Mouse (Mus musculus) retina, postnatal 1 day (tissue): Measurements from ENCODE around the gene Fam98c.
"Not testable (repeated sequence)": the region's sequence is repeated elsewhere in the genome, so short reads cannot be mapped to it uniquely, and the experiment has no call there.

Source experiments
- DNase-seq: peaks from one replicate; pipeline ENCODE4 v3.0.0-alpha.2; 2012

The Fam98c gene

DNA sequence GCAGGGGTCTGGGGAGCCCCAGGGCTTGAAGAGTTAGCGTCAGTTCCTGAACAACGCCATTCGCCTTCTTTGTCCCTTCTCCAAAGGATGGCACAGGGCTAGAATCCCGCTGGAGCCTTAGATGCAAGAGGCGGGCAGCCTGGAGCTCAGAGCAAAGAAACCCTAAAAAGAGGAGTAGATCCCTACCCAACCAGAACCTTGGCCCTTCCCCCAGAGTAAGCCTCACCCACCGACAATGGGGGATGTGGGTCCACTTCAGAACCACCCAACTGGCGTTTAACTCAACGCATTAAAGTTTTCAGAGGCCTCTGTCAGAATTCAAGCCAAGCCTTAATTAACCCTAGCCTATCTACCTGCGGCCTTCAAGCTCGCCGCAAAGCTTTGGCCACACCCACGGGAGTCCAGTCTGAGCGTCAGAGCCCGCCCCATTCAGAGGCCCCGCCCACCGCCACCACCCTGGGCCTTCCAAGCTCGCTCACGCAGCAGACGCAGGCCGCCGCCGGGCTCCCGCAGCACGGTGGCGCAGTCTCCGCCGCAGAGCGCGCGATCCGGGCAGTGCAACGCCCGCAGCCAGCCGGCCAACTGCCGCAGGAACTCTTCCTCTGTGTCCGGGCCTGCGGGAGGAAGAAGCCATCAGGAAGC lies 717 bp downstream of the Fam98c start:
- peak; percentile 91 for DNase-seq

DNA sequence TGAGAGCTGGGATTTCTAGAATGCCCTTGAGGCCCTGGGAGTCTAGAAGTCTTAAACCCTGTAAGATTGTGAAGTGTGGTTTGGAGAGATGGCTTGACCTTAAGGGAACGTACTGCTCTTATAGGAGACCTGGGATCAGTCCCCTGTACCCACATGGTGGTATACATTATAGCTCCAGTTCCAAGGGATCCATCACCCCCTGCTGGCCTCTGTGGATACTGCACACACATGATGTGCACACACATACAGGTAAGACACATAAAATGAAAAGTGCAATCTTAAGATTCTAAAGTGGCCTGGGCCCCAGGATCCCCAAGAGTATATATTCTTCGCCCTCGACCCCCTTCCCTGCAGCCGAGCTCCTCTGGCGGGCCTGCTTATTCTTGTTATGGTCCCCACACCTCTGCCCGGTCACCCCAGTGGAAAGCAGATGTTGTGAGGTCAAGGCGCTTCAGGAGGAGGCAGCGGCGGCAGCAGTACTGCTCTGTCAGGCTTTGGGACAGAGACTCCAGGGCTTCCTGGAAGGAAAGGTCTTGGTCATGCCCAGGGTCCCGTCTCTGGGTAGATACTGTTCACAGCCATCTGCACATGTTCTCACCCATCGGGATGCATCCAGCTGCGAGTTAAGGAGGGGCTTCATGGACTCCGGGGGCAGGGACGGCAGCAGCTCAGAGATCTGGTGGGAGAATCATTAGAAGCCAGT lies 1.9 kb downstream of the Fam98c start:
- DNase-seq = no peak

DNA sequence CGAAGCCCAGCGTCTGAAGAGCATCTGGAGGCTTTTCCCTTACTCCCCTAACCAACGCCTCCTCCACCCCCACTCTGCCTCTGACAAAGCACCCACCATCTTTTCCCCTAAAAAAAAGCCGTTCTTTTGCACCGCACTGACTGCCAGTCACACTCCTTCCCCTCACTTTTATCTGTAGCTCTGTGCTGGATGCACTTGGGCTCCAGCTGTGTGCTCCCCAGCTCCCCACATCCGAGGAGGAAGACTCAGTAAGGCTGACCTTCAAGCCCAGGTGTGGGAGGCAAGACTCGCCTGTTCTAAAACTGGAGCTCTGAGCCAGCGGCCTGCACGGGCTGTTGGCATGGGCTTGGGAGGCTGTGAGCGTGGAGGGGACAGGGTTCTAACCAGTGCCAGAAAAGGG lies 4.5 kb downstream of the Fam98c start:
- no peak for DNase-seq

DNA sequence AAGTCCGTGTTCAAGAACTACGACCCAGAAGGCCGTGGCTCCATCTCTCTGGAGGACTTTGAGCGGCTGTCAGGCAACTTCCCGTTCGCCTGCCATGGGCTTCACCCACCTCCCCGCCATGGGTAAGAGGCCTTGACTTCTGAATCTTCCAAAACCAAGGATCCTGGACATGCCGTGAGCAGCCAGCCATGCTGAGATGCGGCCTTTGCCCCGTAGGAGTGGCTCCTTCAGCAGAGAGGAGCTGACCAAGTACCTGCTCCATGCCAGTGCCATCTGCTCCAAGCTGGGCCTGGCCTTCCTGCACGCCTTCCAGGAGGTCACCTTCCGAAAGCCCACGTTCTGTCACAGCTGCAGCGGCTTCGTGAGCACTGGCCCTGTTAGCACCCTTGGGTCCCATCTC lies 7.3 kb downstream of the Fam98c start:
- no peak for DNase-seq

DNA sequence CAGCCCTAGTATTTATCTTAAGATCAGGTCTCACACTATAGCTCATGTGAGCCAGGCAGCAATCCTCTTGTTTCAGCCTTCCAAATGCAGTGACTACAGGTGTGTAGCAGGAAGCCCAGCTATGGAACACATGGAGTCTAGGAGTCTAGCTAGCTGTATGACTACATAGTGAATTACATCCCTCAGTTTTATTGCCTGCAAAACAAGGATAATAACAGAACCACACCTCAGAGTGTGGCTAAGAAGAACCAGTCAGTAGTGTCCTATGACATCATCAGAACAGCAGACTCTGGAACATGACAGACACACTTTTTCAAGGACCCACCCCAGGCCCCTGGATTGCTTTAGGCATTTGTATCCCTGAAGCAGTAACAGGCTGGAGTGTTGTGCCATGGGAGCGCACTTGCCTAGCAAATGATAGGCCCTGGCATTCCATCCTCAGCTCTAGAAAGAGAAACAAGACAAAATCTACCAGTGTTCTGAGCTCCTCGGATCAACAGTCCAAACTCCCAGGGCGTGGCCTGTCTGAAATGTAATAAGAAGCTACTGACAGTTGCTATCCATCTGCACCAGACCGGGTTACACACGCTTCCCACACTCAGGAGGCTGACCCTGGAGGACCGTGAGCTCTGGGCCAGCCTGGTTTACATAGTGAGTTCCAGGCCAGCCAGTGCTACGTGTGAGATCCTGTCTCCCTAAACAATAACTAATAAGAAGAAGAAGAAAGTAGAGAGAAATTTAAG lies 9.2 kb downstream of the Fam98c start:
- DNase-seq = no peak

DNA sequence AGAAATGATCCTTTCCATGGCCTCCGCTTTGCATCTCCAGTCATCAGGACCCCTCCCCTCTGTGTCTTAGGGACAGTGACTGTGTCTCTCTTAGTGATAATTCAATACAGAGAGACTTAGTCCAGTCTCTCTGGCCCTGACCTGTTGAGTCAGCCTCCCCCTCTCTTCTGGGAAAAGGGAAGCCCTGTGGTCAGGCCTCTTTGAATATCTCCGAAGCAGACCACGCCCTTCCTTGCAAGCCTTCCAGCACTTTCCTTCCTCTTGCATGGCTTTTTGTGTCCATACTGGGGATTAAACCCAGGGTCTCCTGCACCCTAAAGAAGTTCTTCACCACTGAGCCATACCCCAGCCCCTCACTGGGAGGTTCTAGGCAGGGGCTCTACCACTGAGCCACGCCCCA lies 12.0 kb downstream of the Fam98c start:
- no peak for DNase-seq

DNA sequence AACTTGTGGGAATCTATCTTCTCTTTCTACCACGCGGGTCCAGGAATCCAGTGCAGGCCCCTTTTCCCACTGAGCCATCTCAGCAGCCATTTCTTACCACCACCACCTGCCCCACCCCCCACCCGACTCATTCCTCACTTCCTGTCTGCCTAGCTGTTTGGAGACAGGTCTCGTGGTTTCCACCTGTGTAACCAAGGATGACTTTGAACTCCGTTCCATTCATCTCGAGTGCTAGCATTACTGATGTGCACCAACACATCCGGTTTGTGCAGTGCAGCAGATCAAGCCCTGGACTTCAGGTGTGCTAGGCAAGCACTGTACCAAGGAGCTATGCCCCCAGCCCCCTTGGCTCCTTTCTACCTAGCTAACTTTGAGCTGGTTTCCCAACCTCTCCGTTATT lies 14.6 kb downstream of the Fam98c start:
- DNase-seq = no peak

DNA sequence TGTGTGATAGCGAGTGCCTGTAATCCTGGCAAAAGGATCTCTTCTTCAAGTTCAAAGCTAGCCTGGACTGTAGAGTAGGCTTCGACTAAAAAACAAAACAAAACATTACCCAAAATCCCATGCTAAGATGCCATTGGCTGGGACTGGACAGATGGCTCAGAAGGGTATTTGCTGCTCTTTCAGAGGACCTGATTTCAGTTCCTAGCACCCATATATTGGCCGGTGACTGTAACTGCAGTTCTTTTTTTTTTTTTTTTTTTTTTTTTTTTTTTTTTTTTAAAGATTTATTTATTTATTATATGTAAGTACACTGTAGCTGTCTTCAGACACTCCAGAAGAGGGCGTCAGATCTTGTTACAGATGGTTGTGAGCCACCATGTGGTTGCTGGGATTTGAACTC lies 16.8 kb downstream of the Fam98c start:
- not testable (repeated sequence) for DNase-seq

DNA sequence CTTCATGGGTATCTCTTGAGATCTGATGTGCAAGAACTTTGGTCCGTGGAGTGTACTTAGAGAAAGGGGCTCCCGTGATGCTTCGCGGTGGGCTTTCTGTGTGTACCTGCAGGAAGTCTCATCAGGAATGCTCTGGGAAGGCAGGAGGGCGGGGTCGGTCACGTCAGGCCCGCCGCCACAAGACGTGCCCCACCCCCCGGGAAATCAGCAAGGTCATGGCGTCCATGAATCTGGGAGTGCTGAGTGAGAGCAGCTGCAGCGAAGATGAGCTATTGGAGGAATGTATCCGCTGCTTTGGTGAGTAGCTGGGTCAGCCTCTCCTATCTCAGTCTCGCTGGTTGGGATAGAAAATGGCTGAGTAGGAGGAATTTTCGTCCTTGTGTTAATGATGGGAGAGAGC lies 18.6 kb downstream of the Fam98c start:
- no peak for DNase-seq

DNA sequence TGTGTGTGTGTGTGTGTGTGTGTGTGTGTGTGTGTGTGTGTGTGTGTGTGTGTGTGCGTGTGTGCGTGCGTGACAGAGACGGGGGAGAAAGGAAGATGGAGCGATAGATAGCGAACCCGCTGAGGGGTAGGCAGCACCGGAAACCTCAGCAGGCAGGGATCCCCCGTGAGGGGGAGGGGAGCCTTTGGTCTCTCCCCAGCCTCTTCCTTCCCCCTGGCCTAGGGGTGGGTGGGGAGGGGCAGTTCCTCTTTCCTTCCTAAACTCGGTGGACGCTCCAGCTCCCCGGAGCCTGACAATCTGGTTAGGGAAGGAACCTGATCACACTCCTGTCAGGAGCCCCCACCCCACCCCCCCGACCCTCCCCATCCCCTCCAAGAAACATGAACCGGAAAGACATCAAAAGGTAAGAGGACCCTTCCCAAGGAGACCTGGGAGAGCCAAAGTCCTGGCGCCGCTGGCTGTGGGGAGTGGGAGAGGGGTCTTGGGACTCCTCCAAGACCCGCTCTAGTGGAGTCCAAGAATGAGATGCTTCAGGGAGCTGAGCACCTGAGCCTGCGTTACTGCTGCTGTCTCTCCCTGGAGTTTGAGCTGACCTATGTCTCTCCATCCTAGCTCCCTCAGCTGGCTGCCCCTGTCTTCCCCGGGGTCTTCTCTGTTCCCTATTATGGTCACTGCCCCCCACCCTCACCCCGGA lies 21.2 kb downstream of the Fam98c start, which contains the start of gene Rasgrp4:
Gene Rasgrp4 (plus strand): TSS at position 159 of the 694 bp plus-strand sequence.
- peak; percentile 47 for DNase-seq

DNA sequence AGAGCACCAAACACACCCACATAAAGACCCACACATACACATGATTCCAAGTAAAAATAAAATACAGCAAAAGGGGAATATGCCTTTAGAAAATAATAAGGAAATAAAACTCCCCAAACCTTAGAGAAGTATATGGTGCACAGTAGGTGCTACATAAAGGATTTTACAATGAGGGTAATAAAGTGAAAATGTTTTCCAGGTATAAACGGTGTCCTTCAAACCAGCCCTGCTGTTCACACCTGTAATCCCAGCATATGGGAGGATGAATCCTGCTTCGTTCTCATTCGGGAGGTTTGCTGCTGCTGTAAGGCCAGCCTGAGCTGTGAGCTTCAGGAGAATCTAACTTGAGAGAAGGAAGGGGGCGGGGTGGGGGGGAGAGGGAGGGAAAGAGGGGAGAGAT lies 21.8 kb downstream of the Fam98c start:
- no peak for DNase-seq

DNA sequence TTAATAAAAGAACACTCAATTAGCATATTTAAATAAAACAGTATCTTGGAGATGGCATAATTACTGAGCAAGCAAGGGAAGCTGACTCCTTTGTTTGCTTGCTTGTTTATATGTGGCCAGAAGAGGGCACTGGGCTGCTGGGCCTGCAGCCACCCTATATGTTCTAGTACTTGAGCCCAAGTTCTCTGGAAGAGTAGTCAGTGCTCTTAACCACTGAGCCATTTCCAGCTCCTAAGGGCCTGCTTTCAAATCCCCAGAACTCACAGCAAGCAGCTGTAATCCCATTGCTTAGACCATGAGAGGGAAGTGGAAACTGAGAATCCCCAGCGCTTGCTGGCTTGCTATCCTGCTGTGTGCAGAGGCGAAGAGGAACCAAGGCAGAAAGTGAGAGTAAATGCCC lies 27.3 kb downstream of the Fam98c start:
- peak; percentile 44 for DNase-seq

DNA sequence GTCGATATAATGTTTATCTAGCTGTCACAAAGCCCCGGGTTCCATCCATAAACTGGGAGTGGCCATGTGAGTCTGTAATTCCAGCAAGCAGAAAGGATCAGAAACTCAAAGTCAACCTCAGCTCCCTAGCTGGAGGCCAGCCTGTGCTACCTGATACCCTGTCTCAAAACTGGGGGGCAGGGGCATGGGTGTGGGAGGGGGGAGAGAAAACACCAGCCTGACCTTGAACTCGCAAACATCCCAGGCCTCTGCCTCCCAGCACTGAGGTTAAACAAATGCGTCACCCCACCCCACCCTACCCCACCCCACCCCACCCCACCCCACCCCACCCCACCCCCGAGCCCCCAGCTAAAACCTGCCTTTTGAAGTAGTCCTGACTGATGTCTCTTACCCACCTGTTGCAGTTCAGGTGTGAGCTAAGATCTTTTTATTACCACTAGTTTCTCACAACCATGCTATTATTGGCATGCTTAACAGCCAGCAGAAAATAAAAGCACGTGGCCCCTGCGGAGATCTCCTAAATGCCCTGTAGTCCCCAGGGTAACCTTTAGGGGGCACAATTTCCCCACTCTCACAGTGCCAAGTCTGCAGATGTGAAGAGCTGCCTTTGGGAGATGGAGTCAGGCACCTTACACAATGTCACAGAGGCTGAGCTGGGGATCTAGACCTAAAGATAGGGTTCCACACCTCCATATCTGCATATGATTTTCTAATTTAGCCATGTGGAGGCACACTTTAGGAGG lies 29.7 kb downstream of the Fam98c start:
- peak; percentile 72 for DNase-seq

DNA sequence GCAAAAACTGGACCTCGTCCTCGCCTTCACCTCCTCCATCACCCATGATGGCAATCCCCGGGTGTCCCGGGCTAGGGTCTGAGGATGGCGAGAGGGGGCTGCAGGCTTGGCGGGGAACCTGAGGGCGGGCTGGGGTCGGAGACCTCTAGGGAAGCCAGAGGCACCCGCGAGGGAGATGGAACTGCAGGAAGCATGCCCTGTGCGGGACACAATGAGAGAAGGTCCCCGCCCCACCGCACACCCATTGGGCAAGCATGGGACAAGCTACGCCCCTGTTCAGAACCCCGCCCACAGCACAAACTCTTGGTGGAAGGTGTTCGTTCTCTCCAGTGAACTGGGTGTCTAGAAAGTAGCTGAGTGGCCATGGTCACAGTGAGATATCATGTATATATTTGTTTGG lies 31.1 kb downstream of the Fam98c start, which contains the start of gene Ryr1:
Gene Ryr1 (minus strand): TSS at position 210 of the 400 bp plus-strand sequence.
- DNase-seq = peak; percentile 82

DNA sequence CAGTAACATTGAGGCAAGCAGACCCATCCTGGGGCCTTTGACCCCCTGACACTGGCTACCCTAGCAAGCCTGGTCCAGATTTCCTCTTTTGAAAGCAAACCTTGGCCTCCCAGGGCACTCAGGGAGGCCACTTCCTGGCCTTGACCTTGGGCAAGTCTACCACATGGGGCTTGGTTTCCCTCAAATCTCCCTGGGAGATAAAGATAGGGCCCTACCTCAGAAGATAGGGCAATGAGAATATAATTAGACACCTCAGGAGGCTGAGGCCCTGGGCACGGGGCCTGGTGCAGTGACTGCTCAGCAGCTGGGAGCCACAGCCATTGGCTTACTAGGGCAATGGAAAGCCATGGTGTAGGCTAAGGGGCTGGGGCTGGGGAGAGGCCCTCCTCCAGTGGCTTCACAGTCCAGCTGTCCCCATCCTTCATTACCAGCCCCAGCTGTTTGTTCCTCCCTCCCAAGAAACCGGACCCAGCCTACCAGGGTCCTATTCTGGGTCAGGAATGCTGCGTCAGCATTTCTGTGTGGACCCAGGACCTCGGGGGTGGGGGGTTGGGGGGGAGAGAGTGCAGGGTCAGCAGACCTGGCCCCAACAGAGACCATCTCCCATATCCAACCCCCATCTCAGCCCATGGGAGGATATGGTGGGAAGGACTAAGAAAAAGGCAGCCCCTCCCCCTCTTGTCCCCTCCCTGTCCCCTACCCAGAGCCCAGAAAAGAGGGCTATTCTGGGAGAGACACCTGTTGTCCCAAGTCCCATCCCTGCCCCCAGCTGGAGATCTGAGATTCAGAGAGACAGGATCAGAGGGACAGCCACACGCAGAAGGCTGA lies 32.3 kb downstream of the Fam98c start:
- DNase-seq = no peak

DNA sequence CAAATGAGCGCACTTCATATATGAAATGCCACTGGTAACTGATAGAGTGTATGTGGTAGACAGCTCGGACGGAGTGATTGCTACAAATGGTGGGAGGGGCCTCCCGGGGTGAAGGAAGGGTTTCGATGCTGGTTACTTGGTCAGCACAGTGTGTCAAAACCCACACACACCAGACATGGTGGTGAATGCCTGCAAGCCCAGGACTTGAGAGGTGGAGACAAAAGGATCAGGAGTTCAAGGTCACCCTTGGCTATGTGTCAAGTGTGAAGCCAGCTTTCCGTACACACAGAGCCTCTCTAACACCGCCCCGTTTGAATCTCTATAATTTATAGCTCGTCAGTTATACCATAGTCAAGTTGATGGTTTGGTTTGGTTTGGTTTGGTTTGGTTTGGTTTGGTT lies 33.2 kb downstream of the Fam98c start:
- DNase-seq = no peak

DNA sequence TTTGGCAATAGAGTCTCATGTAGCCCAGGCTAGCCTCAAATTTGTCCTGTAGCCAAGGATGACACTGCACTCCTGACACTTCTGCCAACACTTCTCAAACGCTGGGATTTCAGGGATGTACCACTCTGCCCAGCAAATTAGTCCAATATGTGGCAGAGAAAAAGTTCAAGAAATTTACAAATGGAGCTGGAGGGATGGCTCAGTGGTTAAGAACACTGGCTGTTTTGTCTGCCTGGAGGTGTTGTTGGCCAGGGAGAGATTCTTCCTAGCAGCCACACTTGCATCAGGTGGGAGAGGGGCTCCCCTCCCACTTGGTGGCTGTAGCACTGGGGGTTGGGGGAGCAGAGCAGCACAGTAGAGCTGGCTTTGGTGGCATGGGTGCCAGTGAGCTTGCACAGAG lies 36.5 kb downstream of the Fam98c start:
- DNase-seq = no peak

DNA sequence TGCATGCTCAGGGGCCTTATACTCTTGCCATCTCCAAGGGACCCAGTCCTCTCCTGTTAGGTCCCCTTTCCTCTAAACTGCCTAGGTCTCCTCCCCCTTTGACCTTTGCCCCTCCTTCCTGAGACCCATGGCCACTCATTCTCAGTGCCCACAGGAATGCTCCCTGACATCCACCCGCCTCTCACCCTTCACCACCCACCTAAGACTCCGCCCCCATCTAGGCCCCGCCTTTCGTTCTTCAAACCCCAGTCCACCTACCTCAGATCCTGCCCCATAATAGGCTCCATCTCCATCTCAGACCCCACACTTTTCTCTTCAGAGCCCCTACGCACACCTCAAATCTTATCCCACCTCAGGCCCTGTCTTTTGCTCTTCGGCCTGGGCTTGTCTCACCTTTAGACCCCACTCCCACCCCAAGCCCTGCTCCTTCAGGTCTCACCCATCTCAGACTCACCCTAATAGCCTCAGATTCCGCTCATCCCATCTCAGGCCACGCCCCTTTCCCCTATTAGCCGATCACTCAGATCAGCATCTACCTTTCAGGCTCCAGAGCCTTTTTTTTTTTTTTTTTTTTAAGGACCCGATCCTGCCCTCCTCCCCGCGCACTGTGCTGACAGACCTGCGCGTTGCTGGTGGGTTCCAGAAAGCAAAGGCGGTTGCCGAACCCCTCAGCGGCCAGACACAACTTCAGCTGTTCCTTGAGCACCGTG lies 37.7 kb downstream of the Fam98c start:
- peak; percentile 13 for DNase-seq

DNA sequence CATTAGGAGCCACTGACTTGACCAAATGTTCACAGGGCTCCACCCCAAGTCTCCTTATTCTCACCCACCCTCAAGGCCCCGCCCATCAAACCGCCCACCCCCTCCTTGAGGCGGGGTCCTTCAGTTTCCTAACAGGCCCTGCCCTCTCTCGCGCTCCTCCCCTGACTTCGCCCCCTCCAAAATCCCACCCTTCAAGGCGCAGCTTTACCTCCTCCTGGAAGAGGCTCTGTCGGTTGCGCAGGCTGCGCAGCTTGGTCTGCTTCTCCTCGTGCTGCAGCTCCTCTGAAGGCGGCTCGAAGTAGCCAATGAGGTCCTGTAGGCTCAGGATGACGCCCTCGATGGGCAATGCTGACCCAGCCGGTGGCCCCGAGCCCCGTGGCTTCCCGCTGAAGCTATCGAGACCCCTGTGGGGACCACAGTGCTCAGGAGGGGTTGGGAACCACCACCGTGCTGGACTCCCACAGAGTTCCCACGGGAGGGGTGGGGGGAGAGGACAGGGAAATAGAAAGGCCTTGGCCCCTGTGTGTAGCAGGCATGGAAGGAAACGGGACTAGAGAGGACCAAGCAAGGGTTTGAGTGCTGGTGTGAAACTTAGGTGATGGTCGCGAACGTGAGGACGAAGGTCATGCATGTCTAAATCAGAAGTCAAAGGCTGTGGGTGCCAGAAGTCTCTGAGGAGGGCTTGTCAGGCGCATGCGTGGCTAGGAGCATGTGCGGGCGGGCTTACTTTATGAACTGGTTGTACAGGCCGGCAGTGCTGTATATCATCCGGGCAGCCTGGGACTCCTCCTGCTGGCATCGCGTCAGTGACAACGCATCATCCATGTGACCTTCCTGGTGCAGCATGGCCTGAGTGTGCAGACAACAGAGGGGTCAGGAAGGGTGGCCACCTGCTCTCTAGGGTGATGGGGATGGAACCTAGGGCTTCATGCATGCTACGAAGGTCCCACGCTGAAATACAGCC lies 46.8 kb downstream of the Fam98c start:
- peak; percentile 37 for DNase-seq
